Mouse (Mus musculus): ENCODE results near the gene Tjp1. TPM values are rescaled to one million over a fixed set of nuclear protein-coding genes. Genes with fewer than 3 reads are reported as not detected.

Tjp1 gene
- total RNA-seq, 1 experiment from 2014 or later, result 6.6 TPM

- ATAC-seq (ENCODE audit: extremely low read depth, insufficient number of reproducible peaks, low FRiP score, poor library complexity, severe bottlenecking), result no peak
These were observed 210.2 kb downstream of the Tjp1 start for GRCm38 (mm10) chr7:65317418-65317817.

DNA sequence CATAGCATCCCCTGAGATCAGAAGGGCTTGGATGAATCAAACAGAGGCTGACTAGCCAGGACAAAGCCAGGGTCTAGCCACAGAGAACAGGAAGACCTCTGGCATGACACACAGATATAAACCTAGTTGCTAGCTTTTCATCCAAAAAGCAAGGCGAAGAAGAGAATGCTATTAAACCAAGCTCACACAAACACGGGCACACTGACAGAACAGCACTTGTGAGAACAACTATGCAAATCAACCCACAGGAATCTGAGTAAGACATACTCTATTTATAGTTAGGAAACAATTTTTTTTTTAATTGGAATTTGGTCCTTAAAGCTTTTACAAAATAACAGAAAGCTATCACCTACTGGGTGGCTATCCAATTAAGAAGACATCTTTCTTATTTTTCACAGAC, 212.4 kb downstream of the Tjp1 start:
- no peak for ATAC-seq (ENCODE audit: extremely low read depth, insufficient number of reproducible peaks, low FRiP score, poor library complexity, severe bottlenecking)

- no peak for ATAC-seq (ENCODE audit: extremely low read depth, insufficient number of reproducible peaks, low FRiP score, poor library complexity, severe bottlenecking)
These were observed 230.6 kb downstream of the Tjp1 start for GRCm38 (mm10) chr7:65296675-65297589.

DNA sequence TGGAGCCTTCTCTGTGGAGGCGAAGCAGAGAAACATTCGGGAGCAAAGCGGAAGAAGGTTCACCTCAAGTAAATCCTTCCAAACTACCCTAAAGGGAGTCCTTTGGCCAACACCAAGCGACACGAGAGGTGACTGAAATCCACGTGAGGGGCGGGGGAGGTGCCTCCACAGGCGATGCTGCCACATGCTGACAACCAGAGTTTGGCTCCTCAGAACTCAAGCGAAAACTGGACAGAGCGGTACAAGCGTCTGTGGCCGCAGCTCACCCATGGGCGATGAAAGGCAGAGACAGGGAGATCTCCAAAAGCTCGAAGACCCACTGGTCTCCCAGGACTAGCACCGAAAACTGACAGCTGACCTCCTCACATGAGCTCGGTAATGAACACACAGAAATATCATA, 244.7 kb downstream of the Tjp1 start:
- ATAC-seq (ENCODE audit: extremely low read depth, insufficient number of reproducible peaks, low FRiP score, poor library complexity, severe bottlenecking), result no peak

- no peak for ATAC-seq (ENCODE audit: extremely low read depth, insufficient number of reproducible peaks, low FRiP score, poor library complexity, severe bottlenecking)
These were observed 245.6 kb downstream of the Tjp1 start for GRCm38 (mm10) chr7:65281960-65282359.

DNA sequence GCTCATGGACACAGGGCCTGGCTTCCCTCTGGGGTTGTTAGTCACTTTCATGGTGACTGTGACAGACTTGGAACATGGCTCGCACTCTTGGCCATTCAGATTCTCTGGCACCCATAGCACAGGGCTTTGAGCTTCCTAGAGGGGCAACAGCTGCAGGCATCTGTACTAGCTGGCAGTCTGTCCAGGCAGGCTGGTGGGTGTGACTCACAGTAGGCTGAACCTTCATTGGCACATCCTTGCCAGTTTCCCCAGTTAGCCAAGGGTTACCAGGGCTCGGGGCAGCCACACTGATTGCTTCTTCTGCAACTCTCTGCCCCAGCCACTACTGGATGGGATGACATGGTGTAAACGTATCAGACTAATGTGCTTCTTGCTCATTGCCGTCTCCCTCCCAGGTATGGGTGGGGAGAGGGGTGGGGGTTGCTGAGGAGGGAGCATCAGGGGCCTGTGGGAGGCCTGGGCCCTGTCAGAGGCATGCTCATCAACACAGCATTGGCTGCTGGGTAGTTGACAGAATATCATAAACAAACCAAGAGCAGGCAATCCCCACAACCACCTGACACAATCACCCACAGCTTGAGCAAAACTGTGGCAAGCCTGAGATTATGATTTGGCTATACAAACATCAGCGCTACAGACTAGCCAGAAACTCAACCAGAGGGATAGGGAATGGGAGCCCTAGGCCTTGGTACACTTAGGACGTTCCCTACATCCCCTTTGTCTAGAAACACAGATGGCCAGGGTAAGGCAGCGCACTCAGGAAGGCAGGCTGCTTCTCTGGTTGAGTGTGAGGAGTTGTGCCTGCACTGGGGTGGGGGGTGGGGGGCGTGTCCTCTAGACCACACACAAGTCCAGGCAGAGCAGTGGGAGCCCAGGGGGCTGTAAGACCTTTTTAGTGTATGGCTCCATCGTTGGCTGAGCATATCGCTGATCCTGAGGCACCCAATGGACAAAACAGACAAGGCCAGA, 246.4 kb downstream of the Tjp1 start:
- ATAC-seq (ENCODE audit: extremely low read depth, insufficient number of reproducible peaks, low FRiP score, poor library complexity, severe bottlenecking), result no peak

- no peak for ATAC-seq (ENCODE audit: extremely low read depth, insufficient number of reproducible peaks, low FRiP score, poor library complexity, severe bottlenecking)
These were observed 248.3 kb downstream of the Tjp1 start for GRCm38 (mm10) chr7:65279277-65279676.

DNA sequence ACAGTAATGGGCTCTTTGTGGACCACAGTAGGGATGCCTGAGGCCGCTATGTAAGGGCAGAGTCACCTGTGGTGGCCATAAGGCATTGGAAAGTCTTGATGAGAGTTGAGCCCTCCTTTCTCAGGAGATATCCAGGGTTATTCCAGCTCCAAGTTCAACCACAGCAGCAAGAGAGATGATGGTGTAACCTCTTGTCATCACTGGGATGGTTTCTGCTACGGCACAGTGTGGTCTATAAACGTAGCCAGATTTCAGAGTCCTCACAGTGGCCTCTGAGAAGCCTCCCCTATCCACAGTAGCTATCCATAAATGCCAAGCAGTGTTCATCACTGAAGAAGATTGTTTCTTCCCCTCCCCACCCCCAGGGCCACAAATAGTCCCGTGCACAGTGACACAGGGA, 251.8 kb downstream of the Tjp1 start:
- ATAC-seq (ENCODE audit: extremely low read depth, insufficient number of reproducible peaks, low FRiP score, poor library complexity, severe bottlenecking), result no peak

GRCm38 (mm10) chr7:65274216-65274615, 253.4 kb downstream of the Tjp1 start:
- ATAC-seq (ENCODE audit: extremely low read depth, insufficient number of reproducible peaks, low FRiP score, poor library complexity, severe bottlenecking), result no peak

GRCm38 (mm10) chr7:65249656-65250055, 277.9 kb downstream of the Tjp1 start:
- no peak for ATAC-seq (ENCODE audit: extremely low read depth, insufficient number of reproducible peaks, low FRiP score, poor library complexity, severe bottlenecking)

Other genes starting within 250 kb of the Tjp1 start
- 6.6 and 8.7 TPM in 2 replicates for gene Tarsl2, start 117.1 kb upstream of the Tjp1 start, total RNA-seq (2017)
- gene Tm2d3, start 163.4 kb upstream of the Tjp1 start, total RNA-seq (2017), result 40.6 and 42.8 TPM in 2 replicates